Mouse (Mus musculus) layer of hippocampus, adult 2 months (tissue): Measurements from ENCODE around the gene Gosr2. TPM values are rescaled to one million over a fixed set of nuclear protein-coding genes. Genes with fewer than 3 reads are reported as not detected.
"Not testable (repeated sequence)": the region's sequence is repeated elsewhere in the genome, so short reads cannot be mapped to it uniquely, and the experiment has no call there.

ENCODE experiments used
- DNase-seq, 2 experiments: peaks; one replicate each; pipeline ENCODE4 v3.0.0; 2022; ENCODE audit warnings: low spot score in 2 of 2
- H3K27ac ChIP-seq: fragments of 200-600 bp; 2 replicates; pipeline ENCODE4 v1.8.1; 2022
- H3K4me3 ChIP-seq: fragments of 200-600 bp; 2 replicates; pipeline ENCODE4 v1.8.1; 2022; ENCODE audit warnings: mild to moderate bottlenecking
- CTCF ChIP-seq: fragments of 200-600 bp; conservative IDR thresholded peaks from 2 replicates; pipeline ENCODE4 v1.8.1; 2022; ENCODE audit warnings: antibody characterized with exemption, mild to moderate bottlenecking, moderate library complexity
- total RNA-seq, 2 experiments: library from RNA; stranded (reverse); gene quantifications; 2 replicates each; pipeline ENCODE4 v1.2.3; 2021

Gene Gosr2
- total RNA-seq, 2 experiments from 2014 or later: 62.5 to 66.1 TPM

DNA sequence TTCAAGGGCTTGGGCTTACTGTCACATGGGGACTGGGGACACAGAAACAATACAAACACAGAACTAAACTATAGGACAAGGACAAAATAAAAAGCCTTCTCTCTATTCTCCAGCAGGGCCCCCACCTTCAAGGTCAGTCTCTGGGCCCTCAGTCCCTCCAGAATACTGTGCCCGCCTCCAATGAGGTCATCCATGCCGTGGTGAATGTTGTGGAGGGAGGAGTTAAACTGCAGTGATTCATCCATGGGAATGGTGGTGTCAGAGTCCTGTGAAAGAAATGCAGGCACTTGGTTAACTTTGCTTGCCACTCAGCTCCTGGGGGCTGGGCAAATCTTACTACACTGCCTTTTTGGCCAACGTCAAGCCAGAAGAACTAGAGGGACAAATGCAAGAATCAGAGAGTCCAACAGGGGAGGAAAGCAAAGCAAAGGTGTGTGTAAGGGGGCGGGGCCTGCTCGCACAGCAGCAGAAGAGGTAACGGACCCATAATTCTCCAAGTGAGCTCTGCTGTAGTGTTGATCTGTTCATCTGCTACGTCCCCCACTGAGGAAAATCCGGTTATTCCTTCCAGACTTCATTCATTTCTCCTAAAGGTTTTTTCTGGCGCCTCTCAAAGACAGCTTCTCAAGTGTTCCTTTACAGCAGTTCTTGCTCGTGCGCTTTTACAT lies 13.9 kb downstream of the Gosr2 start:
- Histone ChIP-seq H3K27ac (no peak overlapping the region), H3K4me3 (no peak overlapping the region)
- TF ChIP-seq CTCF: no peak
- no peak for DNase-seq

DNA sequence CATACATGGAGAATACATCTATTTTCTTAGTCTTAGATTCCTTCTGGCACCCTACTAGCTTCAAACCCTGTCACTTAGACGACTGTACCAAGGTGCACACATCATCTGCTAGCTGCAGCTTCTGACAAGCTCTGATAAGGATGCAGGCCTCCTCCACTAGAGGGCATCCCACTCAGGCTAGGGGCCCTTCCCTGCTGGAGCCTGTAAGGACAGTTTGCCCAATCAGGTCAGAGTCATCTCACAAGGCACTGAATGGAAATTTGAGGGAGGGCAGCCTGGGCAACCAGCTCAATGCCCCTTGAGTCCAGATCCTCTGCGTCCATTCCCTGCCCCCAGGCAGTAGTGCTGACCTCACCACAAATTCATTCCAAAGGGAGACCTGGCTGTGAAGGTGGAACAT lies 20.7 kb downstream of the Gosr2 start:
- peak in 1 of 2 experiments; percentile 58 for DNase-seq
- not testable (repeated sequence) for H3K4me3 ChIP-seq, H3K27ac ChIP-seq
- peak; percentile 77 for TF ChIP-seq CTCF

GRCm38 (mm10) chr11:103675556-103675955 lies 22.1 kb downstream of the Gosr2 start:
- Histone ChIP-seq H3K4me3 (no peak overlapping the region), H3K27ac (no peak overlapping the region)
- DNase-seq: peak; percentile 75 to 76
- TF ChIP-seq CTCF: peak; percentile 95

- H3K4me3 ChIP-seq: no peak overlapping the region; the same call in 1 of the 2 replicates
- no peak; the same call in 1 of the 2 replicates for TF ChIP-seq CTCF
- peak overlapping the region; percentile 87 for H3K27ac ChIP-seq
- DNase-seq: no peak
These were observed 30.7 kb downstream of the Gosr2 start for GRCm38 (mm10) chr11:103666907-103667426.

DNA sequence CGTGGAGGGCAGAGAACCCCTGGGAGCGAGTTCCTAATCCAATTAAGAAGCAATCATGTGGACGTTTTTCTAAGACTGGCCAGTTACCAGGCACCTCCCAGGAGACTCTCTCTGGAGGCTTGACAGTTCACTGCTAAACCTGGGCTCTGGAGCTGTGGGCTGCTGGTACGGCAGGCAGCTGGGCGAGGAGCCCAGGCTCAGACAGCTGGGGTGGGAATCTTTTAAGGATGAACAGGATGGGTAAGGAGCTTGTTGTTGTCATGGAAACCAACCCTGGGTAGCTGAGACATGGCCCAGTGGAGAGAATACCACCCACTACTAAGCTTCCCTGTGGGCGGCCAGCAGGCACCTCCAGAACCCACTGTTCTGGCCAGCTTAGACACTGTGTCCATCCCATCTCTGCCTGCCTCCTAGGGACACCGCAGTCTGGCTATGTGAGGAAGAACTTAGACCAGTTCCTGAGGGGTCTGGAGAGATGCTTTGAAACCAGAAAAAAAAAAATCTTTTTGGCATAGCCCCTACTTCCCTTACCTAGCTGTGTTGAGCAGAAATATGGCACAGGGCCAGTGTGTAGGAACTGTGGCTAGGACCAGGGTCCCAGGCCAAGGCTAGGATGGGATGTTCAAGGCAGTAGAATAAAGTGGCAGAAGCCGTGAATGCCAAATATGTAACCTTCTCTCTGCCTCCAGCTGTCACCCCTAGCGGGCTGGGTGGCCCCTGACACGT lies 31.4 kb downstream of the Gosr2 start:
- peak overlapping the region; percentile 87 for H3K27ac ChIP-seq
- TF ChIP-seq CTCF: no peak
- DNase-seq: peak; percentile 71 to 88
- H3K4me3 ChIP-seq: no peak overlapping the region; the same call in 1 of the 2 replicates

- no peak for DNase-seq
- Histone ChIP-seq H3K4me3 (no peak overlapping the region), H3K27ac (peak overlapping the region; percentile 87)
- no peak for TF ChIP-seq CTCF
These were observed 32.0 kb downstream of the Gosr2 start for GRCm38 (mm10) chr11:103665695-103666094.

- Histone ChIP-seq H3K27ac (peak overlapping the region; percentile 70; the same call in 1 of the 2 replicates), H3K4me3 (no peak overlapping the region)
- no peak for TF ChIP-seq CTCF
- DNase-seq: peak in 1 of 2 experiments; percentile 57
These were observed 34.6 kb downstream of the Gosr2 start for GRCm38 (mm10) chr11:103663119-103663518.

GRCm38 (mm10) chr11:103662546-103662945 lies 35.2 kb downstream of the Gosr2 start:
- no peak overlapping the region for H3K4me3 ChIP-seq
- peak overlapping the region; percentile 77 for H3K27ac ChIP-seq
- peak; percentile 62 to 84 for DNase-seq
- no peak for TF ChIP-seq CTCF

GRCm38 (mm10) chr11:103661863-103662262 lies 35.8 kb downstream of the Gosr2 start:
- no peak for TF ChIP-seq CTCF
- Histone ChIP-seq H3K27ac (peak overlapping the region; percentile 77), H3K4me3 (no peak overlapping the region)
- DNase-seq: peak in 1 of 2 experiments; percentile 55

- no peak for TF ChIP-seq CTCF
- Histone ChIP-seq H3K27ac (no peak overlapping the region), H3K4me3 (no peak overlapping the region)
- no peak for DNase-seq
These were observed 39.5 kb downstream of the Gosr2 start for GRCm38 (mm10) chr11:103658189-103658588.

DNA sequence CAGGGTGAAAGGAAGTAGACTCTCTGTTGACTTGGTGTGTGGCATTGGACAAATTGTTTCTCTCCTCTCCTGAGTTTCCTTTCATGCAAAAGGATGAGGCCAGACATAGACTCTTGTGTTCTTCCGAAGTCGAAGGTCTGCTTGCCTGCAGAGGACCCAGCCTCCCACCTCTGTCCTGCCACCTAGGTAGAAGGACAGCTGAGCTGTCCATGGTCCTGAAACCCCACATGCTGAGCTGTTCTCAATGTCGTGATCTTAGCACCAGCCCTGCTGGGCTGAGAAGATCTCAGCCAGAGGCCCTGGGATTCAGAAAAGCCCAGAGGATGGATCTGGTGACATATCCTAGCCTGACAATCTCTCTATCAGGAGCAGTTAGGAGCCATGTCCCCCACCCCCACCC lies 41.2 kb downstream of the Gosr2 start:
- no peak for DNase-seq
- no peak overlapping the region for H3K4me3 ChIP-seq
- no peak for TF ChIP-seq CTCF
- no peak overlapping the region for H3K27ac ChIP-seq

GRCm38 (mm10) chr11:103653359-103653965 lies 44.2 kb downstream of the Gosr2 start:
- no peak overlapping the region for H3K4me3 ChIP-seq
- DNase-seq: peak; percentile 56 to 71
- no peak for TF ChIP-seq CTCF
- peak overlapping the region; percentile 82 for H3K27ac ChIP-seq

DNA sequence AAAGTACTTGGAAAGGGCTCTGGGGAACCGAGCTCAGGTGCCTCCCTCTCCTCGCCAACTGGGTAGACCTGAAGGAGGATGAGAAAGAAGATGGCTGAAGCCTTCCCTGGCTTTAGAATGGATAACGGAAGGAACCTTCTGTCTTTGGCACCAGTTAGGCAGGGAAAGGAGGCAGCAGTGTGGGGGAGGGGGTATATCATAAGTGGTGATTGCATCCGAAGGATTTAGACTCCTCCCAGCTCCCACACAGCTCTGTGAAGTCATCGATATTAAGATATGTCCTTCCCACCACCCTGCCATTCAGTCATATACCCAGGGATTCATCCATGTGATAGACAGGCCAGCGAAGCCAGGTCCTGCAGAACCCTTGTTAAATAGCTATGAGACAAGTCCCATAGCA lies 46.3 kb downstream of the Gosr2 start:
- DNase-seq: peak in 1 of 2 experiments; percentile 69
- no peak for TF ChIP-seq CTCF
- H3K27ac ChIP-seq: peak overlapping the region; percentile 82
- H3K4me3 ChIP-seq: peak overlapping the region; percentile 59
